Mouse (Mus musculus): Measurements from ENCODE around the gene Axl. TPM values are rescaled to one million over a fixed set of nuclear protein-coding genes. Genes with fewer than 3 reads are reported as not detected.

Gene Axl
- polyA plus RNA-seq, 1 experiment from 2014 or later = 112 TPM

GRCm38 (mm10) chr7:25780753-25781152 is 7.8 kb downstream of the Axl start:
- Histone ChIP-seq H3K4me3 (replicated peaks) (no peak overlapping the region; the same call in 1 of the 2 replicates), H3K9me3 (replicated peaks) (no peaks in the 10 kb centered on the region), H3K9ac (no peak overlapping the region), H3K27ac (replicated peaks) (peak overlapping the region; percentile 92), H3K36me3 (peaks cover 38% of the 10 kb centered on the region), H3K4me1 (peaks cover 34% of the 10 kb centered on the region), H3K27me3 (no peaks in the 10 kb centered on the region), H3K4me2 (replicated peaks) (peak overlapping the region; percentile 63; the same call in 1 of the 2 replicates)
- WGBS = 34% methylated on average over 4 of the region's 4 CpGs
- no peak for ATAC-seq (ENCODE audit: insufficient number of reproducible peaks, low FRiP score, low TSS enrichment, low read depth)

- Histone ChIP-seq H3K4me2 (replicated peaks) (no peak overlapping the region), H3K9me3 (replicated peaks) (no peaks in the 10 kb centered on the region), H3K4me3 (replicated peaks) (no peak overlapping the region), H3K27ac (replicated peaks) (no peak overlapping the region; the same call in 1 of the 2 replicates), H3K36me3 (peaks cover 38% of the 10 kb centered on the region), H3K27me3 (no peaks in the 10 kb centered on the region), H3K9ac (no peak overlapping the region), H3K4me1 (peaks cover 34% of the 10 kb centered on the region)
- 87% methylated on average over 5 of the region's 5 CpGs for WGBS
- ATAC-seq (ENCODE audit: insufficient number of reproducible peaks, low FRiP score, low TSS enrichment, low read depth) = no peak
Measured at GRCm38 (mm10) chr7:25780021-25780420, 8.5 kb downstream of the Axl start.

- H3K36me3 ChIP-seq = peaks cover 75% of the 10 kb centered on the region
Measured at GRCm38 (mm10) chr7:25768229-25768628, 20.3 kb downstream of the Axl start.

GRCm38 (mm10) chr7:25766108-25766507 is 22.4 kb downstream of the Axl start:
- Histone ChIP-seq H3K9ac (no peak overlapping the region), H3K27ac (replicated peaks) (no peak overlapping the region), H3K36me3 (peaks cover 76% of the 10 kb centered on the region), H3K4me2 (replicated peaks) (no peak overlapping the region), H3K27me3 (no peaks in the 10 kb centered on the region), H3K4me1 (no peaks in the 10 kb centered on the region), H3K9me3 (replicated peaks) (no peaks in the 10 kb centered on the region), H3K4me3 (replicated peaks) (no peak overlapping the region)
- WGBS = 88% methylated on average over 6 of the region's 6 CpGs
- no peak for ATAC-seq (ENCODE audit: insufficient number of reproducible peaks, low FRiP score, low TSS enrichment, low read depth)

More at GRCm38 (mm10) chr7:25768229-25768628, 20.3 kb downstream of the Axl start:
- Histone ChIP-seq H3K4me1 (no peaks in the 10 kb centered on the region), H3K9me3 (replicated peaks) (no peaks in the 10 kb centered on the region), H3K4me2 (replicated peaks) (no peak overlapping the region), H3K27me3 (no peaks in the 10 kb centered on the region), H3K9ac (no peak overlapping the region), H3K4me3 (replicated peaks) (no peak overlapping the region), H3K27ac (replicated peaks) (no peak overlapping the region)
- no peak for ATAC-seq (ENCODE audit: insufficient number of reproducible peaks, low FRiP score, low TSS enrichment, low read depth)
- WGBS = 84% methylated on average over 5 of the region's 5 CpGs

GRCm38 (mm10) chr7:25764221-25764620 is 24.3 kb downstream of the Axl start:
- no peaks in the 10 kb centered on the region for H3K27me3 ChIP-seq
- ATAC-seq (ENCODE audit: insufficient number of reproducible peaks, low FRiP score, low TSS enrichment, low read depth) = no peak
- no peak overlapping the region for H3K27ac ChIP-seq (replicated peaks)
- 40% methylated on average over 5 of the region's 5 CpGs for WGBS
- H3K9me3 ChIP-seq (replicated peaks) = no peaks in the 10 kb centered on the region
- no peak overlapping the region for H3K4me3 ChIP-seq (replicated peaks)
- no peak overlapping the region for H3K4me2 ChIP-seq (replicated peaks)
- H3K9ac ChIP-seq = no peak overlapping the region
- no peaks in the 10 kb centered on the region for H3K4me1 ChIP-seq
- H3K36me3 ChIP-seq = peaks cover 82% of the 10 kb centered on the region

- peaks cover 79% of the 10 kb centered on the region for H3K36me3 ChIP-seq
- H3K4me3 ChIP-seq (replicated peaks) = no peak overlapping the region
- no peaks in the 10 kb centered on the region for H3K9me3 ChIP-seq (replicated peaks)
- no peak for ATAC-seq (ENCODE audit: insufficient number of reproducible peaks, low FRiP score, low TSS enrichment, low read depth)
- no peaks in the 10 kb centered on the region for H3K27me3 ChIP-seq
- H3K27ac ChIP-seq (replicated peaks) = no peak overlapping the region
- H3K4me2 ChIP-seq (replicated peaks) = no peak overlapping the region
- 61% methylated on average over 11 of the region's 11 CpGs for WGBS
- H3K9ac ChIP-seq = no peak overlapping the region
- no peaks in the 10 kb centered on the region for H3K4me1 ChIP-seq
Measured at GRCm38 (mm10) chr7:25763678-25764077, 24.8 kb downstream of the Axl start.

GRCm38 (mm10) chr7:25761354-25761753 is 27.2 kb downstream of the Axl start:
- Histone ChIP-seq H3K27ac (replicated peaks) (no peak overlapping the region), H3K4me2 (replicated peaks) (no peak overlapping the region), H3K9me3 (replicated peaks) (no peaks in the 10 kb centered on the region), H3K4me3 (replicated peaks) (no peak overlapping the region), H3K9ac (no peak overlapping the region), H3K27me3 (no peaks in the 10 kb centered on the region), H3K4me1 (no peaks in the 10 kb centered on the region), H3K36me3 (peaks cover 73% of the 10 kb centered on the region)
- no peak for ATAC-seq (ENCODE audit: insufficient number of reproducible peaks, low FRiP score, low TSS enrichment, low read depth)
- 76% methylated on average over 10 of the region's 10 CpGs for whole genome bisulfite sequencing

- 1% methylated on average over 18 of the region's 18 CpGs for WGBS
- H3K9ac ChIP-seq = peak overlapping the region; percentile 37
- H3K27me3 ChIP-seq = no peaks in the 10 kb centered on the region
- peaks cover 25% of the 10 kb centered on the region for H3K4me1 ChIP-seq
- peak overlapping the region; percentile 89 for H3K4me2 ChIP-seq (replicated peaks)
- ATAC-seq (ENCODE audit: insufficient number of reproducible peaks, low FRiP score, low TSS enrichment, low read depth) = peak; percentile 21; the same call in 1 of the 2 replicates
- peaks cover 35% of the 10 kb centered on the region for H3K36me3 ChIP-seq
- peak overlapping the region; percentile 77 for H3K4me3 ChIP-seq (replicated peaks)
- no peaks in the 10 kb centered on the region for H3K9me3 ChIP-seq (replicated peaks)
- H3K27ac ChIP-seq (replicated peaks) = peak overlapping the region; percentile 99
Measured at GRCm38 (mm10) chr7:25756011-25756410, 32.5 kb downstream of the Axl start.

GRCm38 (mm10) chr7:25755468-25755833 is 33.1 kb downstream of the Axl start:
- peak overlapping the region; percentile 77 for H3K4me3 ChIP-seq (replicated peaks)

GRCm38 (mm10) chr7:25754738-25755467 is 33.6 kb downstream of the Axl start, which contains the start of gene Hnrnpul1:
Gene Hnrnpul1, minus strand, starts transcription at chr7:25754757.
- Histone ChIP-seq H3K4me3 (replicated peaks) (peak within 1 kb of the TSS; percentile 77), H3K9ac (peak within 1 kb of the TSS; percentile 96), H3K4me1 (peaks cover 25% of the 10 kb centered on the region), H3K27me3 (no peaks in the 10 kb centered on the region), H3K9me3 (replicated peaks) (no peaks in the 10 kb centered on the region), H3K27ac (replicated peaks) (peak within 1 kb of the TSS; percentile 99), H3K36me3 (peaks cover 33% of the 10 kb centered on the region), H3K4me2 (replicated peaks) (peak within 1 kb of the TSS; percentile 89)
- ATAC-seq (ENCODE audit: insufficient number of reproducible peaks, low FRiP score, low TSS enrichment, low read depth) = peak; percentile 94
- under 1% methylated on average over 51 of the region's 55 CpGs for whole genome bisulfite sequencing

More at GRCm38 (mm10) chr7:25755468-25755833, 33.1 kb downstream of the Axl start:
- peak; percentile 48; the same call in 1 of the 2 replicates for ATAC-seq (ENCODE audit: insufficient number of reproducible peaks, low FRiP score, low TSS enrichment, low read depth)
- Histone ChIP-seq H3K9ac (peak overlapping the region; percentile 37), H3K9me3 (replicated peaks) (no peaks in the 10 kb centered on the region), H3K27ac (replicated peaks) (peak overlapping the region; percentile 99), H3K36me3 (peaks cover 35% of the 10 kb centered on the region), H3K4me2 (replicated peaks) (peak overlapping the region; percentile 89), H3K4me1 (peaks cover 25% of the 10 kb centered on the region), H3K27me3 (no peaks in the 10 kb centered on the region)
- WGBS = under 1% methylated on average over 15 of the region's 15 CpGs

- no peak for ATAC-seq (ENCODE audit: insufficient number of reproducible peaks, low FRiP score, low TSS enrichment, low read depth)
- Histone ChIP-seq H3K36me3 (peaks cover 35% of the 10 kb centered on the region), H3K27ac (replicated peaks) (peak overlapping the region; percentile 99), H3K4me1 (peaks cover 25% of the 10 kb centered on the region), H3K4me2 (replicated peaks) (peak overlapping the region; percentile 89), H3K9ac (peak overlapping the region; percentile 96), H3K27me3 (no peaks in the 10 kb centered on the region), H3K4me3 (replicated peaks) (peak overlapping the region; percentile 77), H3K9me3 (replicated peaks) (no peaks in the 10 kb centered on the region)
- 1% methylated on average over 30 of the region's 30 CpGs for WGBS
Measured at GRCm38 (mm10) chr7:25754439-25754737, 34.1 kb downstream of the Axl start.
